Mouse (Mus musculus): ENCODE data around the gene Nbas.

DNA sequence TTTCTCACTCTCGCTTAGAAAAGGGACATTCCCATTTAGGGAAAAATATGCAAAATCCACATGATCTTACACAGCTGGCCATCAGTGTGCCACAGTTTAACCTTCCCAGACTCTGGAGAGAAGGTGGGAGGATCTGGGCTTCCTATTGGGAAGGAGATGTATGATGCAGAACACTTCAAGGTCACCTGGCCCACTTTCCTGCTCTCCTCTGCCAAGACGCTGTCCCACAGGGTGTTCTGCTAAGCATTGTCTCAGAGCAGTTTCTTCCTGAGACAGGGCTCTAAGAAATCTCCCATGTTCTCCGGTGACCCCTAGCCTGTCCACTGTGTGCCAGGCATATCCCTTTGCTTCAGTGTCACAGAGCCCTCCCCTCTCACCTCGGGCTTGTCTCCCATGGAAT, 318.7 kb downstream of the Nbas start:
- no peak for TF ChIP-seq CTCF (IDR thresholded peaks at IDR 0.05)
- TF ChIP-seq EP300 (IDR thresholded peaks at IDR 0.05; ENCODE audit: insufficient read depth, low read depth, low read length): no peak
